17 mouse cellular contexts compared by ENCODE assay signal in genomic region chr12:27513253-27513652, GRCm38 (mm10).
DNase-seq lines count a peak whose midpoint lies in the region; ATAC-seq and TF ChIP-seq lines count a peak whose summit lies in the region.
"Had no signal": no experiment of that assay in that cellular context is flagged by ENCODE, and none has a peak within 500 bp of the region (broad histone marks: within the 10 kb centered on the region; RNA-seq: fewer than 3 reads in every experiment).

No protein-coding gene starts in this region.

- H3K9ac ChIP-seq in forebrain, embryonic 14.5 days (ENCODE audit: low read length) = no peak overlapping the region
- H3K9ac ChIP-seq in forebrain, embryonic 11.5 days (ENCODE audit: low read length) = no peak overlapping the region
- no peak overlapping the region for H3K9ac ChIP-seq in forebrain, embryonic 16.5 days (replicated peaks; ENCODE audit: low read depth, low read length)
- H3K9ac ChIP-seq: embryonic facial prominence, embryonic 12.5 days had no signal

- no peaks in the 10 kb centered on the region for H3K36me3 ChIP-seq in forebrain, embryonic 14.5 days (ENCODE audit: control insufficient read depth, insufficient read depth, low read length)
- H3K36me3 ChIP-seq in forebrain, embryonic 11.5 days (ENCODE audit: control insufficient read depth, insufficient read depth, low read length) = no peaks in the 10 kb centered on the region
- H3K36me3 ChIP-seq in forebrain, embryonic 16.5 days (ENCODE audit: control insufficient read depth, insufficient read depth) = no peaks in the 10 kb centered on the region
- no peaks in the 10 kb centered on the region for H3K36me3 ChIP-seq in limb, embryonic 10.5 days
- H3K36me3 ChIP-seq: embryonic facial prominence, embryonic 10.5 days; embryonic facial prominence, embryonic 12.5 days had no signal

- H3K4me1 ChIP-seq in forebrain, embryonic 14.5 days (ENCODE audit: control insufficient read depth, insufficient read depth, low read length) = no peaks in the 10 kb centered on the region
- H3K4me1 ChIP-seq in forebrain, embryonic 11.5 days (replicated peaks; ENCODE audit: control insufficient read depth, insufficient read depth, low read length) = no peaks in the 10 kb centered on the region
- H3K4me1 ChIP-seq in forebrain, embryonic 16.5 days (replicated peaks; ENCODE audit: control insufficient read depth, insufficient read depth, low read length) = no peaks in the 10 kb centered on the region
- H3K4me1 ChIP-seq in limb, embryonic 10.5 days = 0 out of 2 replicates have a peak, but pooled peaks cover 3% of the 10 kb centered on the region
- H3K4me1 ChIP-seq: embryonic facial prominence, embryonic 10.5 days; embryonic facial prominence, embryonic 12.5 days had no signal

- no peak overlapping the region for H3K4me3 ChIP-seq in forebrain, embryonic 14.5 days (ENCODE audit: low read depth, low read length)
- H3K4me3 ChIP-seq in forebrain, embryonic 11.5 days (ENCODE audit: low read depth, low read length) = no peak overlapping the region
- H3K4me3 ChIP-seq in forebrain, embryonic 16.5 days (replicated peaks; ENCODE audit: low read length) = no peak overlapping the region
- no peak overlapping the region for H3K4me3 ChIP-seq in limb, embryonic 10.5 days
- H3K4me3 ChIP-seq: embryonic facial prominence, embryonic 10.5 days; embryonic facial prominence, embryonic 12.5 days had no signal

- peak; percentile 45 for DNase-seq in forebrain, embryonic 14.5 days (ENCODE audit: low spot score)
- no peak for DNase-seq in forebrain, embryonic 11.5 days (ENCODE audit: low spot score)
- peak; percentile 80 for DNase-seq in brain, embryonic 14.5 days (ENCODE audit: low read depth)
- no peak for DNase-seq in limb, embryonic 10.5 days (ENCODE audit: low spot score)
- DNase-seq in adrenal gland, postnatal 4 days (ENCODE audit: low spot score in 2 of 2) = no peak
- DNase-seq in gastrocnemius, postnatal 25 days = no peak
- DNase-seq: adrenal gland, adult 8-10 months; adrenal gland, postnatal 14 days; adrenal gland, postnatal 36 days; cerebellum, adult 11-12 months; cerebellum, adult 2 months; cerebellum, adult 9-10 months; cerebellum, postnatal 10 days; cerebellum, postnatal 25 days had no signal

- H3K4me2 ChIP-seq in forebrain, embryonic 14.5 days (ENCODE audit: low read length) = no peak overlapping the region
- H3K4me2 ChIP-seq in forebrain, embryonic 11.5 days (ENCODE audit: low read depth, low read length, severe bottlenecking) = no peak overlapping the region
- no peak overlapping the region for H3K4me2 ChIP-seq in forebrain, embryonic 16.5 days (ENCODE audit: low read length)
- H3K4me2 ChIP-seq: embryonic facial prominence, embryonic 12.5 days had no signal

- no peak for TF ChIP-seq POLR2A in brain, embryonic 14.5 days (IDR thresholded peaks at IDR 0.05; ENCODE audit: borderline replicate concordance, extremely low read depth, insufficient read depth, insufficient read length, poor library complexity, severe bottlenecking)

- peak; percentile 40; the same call in 1 of the 2 replicates for ATAC-seq in forebrain, embryonic 14.5 days
- no peak for ATAC-seq in forebrain, embryonic 11.5 days (replicated peaks; ENCODE audit: low FRiP score)
- ATAC-seq in forebrain, embryonic 16.5 days = peak; percentile 61; the same call in 1 of the 2 replicates

- no peaks in the 10 kb centered on the region for H3K27me3 ChIP-seq in forebrain, embryonic 14.5 days (replicated peaks; ENCODE audit: control insufficient read depth, insufficient read depth, low read length)
- H3K27me3 ChIP-seq in forebrain, embryonic 11.5 days (ENCODE audit: control insufficient read depth, insufficient read depth, low read length) = no peaks in the 10 kb centered on the region
- H3K27me3 ChIP-seq in forebrain, embryonic 16.5 days (replicated peaks; ENCODE audit: control insufficient read depth, insufficient read depth, low read length) = no peaks in the 10 kb centered on the region
- H3K27me3 ChIP-seq in limb, embryonic 10.5 days (ENCODE audit: low read depth, poor library complexity, severe bottlenecking) = no peaks in the 10 kb centered on the region
- H3K27me3 ChIP-seq: embryonic facial prominence, embryonic 12.5 days had no signal

- WGBS in forebrain, embryonic 14.5 days = 59% methylated on average over 3 of the region's 3 CpGs
- 89% methylated on average over 3 of the region's 3 CpGs for WGBS in forebrain, embryonic 11.5 days
- WGBS in forebrain, embryonic 16.5 days = 45% methylated on average over 3 of the region's 3 CpGs
- WGBS in limb, embryonic 10.5 days = 79% methylated on average over 3 of the region's 3 CpGs

- TF ChIP-seq CTCF in brain, embryonic 14.5 days (IDR thresholded peaks at IDR 0.05; ENCODE audit: borderline replicate concordance, extremely low read depth, insufficient read depth, insufficient read length) = no peak

- peak overlapping the region; percentile 50; the same call in 1 of the 2 replicates for H3K27ac ChIP-seq in forebrain, embryonic 14.5 days (ENCODE audit: low read depth, low read length)
- no peak overlapping the region for H3K27ac ChIP-seq in forebrain, embryonic 11.5 days (ENCODE audit: low read depth, low read length)
- peak overlapping the region; percentile 33; the same call in 1 of the 2 replicates for H3K27ac ChIP-seq in forebrain, embryonic 16.5 days (ENCODE audit: low read length)
- H3K27ac ChIP-seq in limb, embryonic 10.5 days = peak overlapping the region; percentile 34; the same call in 1 of the 2 replicates
- H3K27ac ChIP-seq: embryonic facial prominence, embryonic 10.5 days; embryonic facial prominence, embryonic 12.5 days had no signal

- H3K9me3 ChIP-seq in forebrain, embryonic 14.5 days (replicated peaks; ENCODE audit: control insufficient read depth, low read length) = no peaks in the 10 kb centered on the region
- H3K9me3 ChIP-seq in forebrain, embryonic 11.5 days (ENCODE audit: control insufficient read depth, low read length) = no peaks in the 10 kb centered on the region
- H3K9me3 ChIP-seq in forebrain, embryonic 16.5 days (ENCODE audit: control insufficient read depth, low read length) = no peaks in the 10 kb centered on the region
- no peaks in the 10 kb centered on the region for H3K9me3 ChIP-seq in limb, embryonic 10.5 days (replicated peaks)
- H3K9me3 ChIP-seq: embryonic facial prominence, embryonic 10.5 days; embryonic facial prominence, embryonic 12.5 days had no signal

Comparison
In these comparisons a context has a peak if more than half of its experiments do, and no peak if none do; other contexts are left out.
1. DNase-seq: peak in forebrain, embryonic 14.5 days (single experiment) and brain, embryonic 14.5 days (single experiment); none in forebrain, embryonic 11.5 days (single experiment), limb, embryonic 10.5 days (single experiment), adrenal gland, postnatal 4 days (0 of 2) and gastrocnemius, postnatal 25 days (single experiment).